Mouse (Mus musculus) liver, embryonic 14.5 days (tissue): Measurements from ENCODE around the gene Susd5. TPM values are rescaled to one million over a fixed set of nuclear protein-coding genes. Genes with fewer than 3 reads are reported as not detected.
"Not testable (repeated sequence)": the region's sequence is repeated elsewhere in the genome, so short reads cannot be mapped to it uniquely, and the experiment has no call there.

Source experiments
- ATAC-seq: fragments of 200-750 bp; cut with Nextera tagmentation; 2 replicates; pipeline ENCODE4 v1.8.0; 2017; ENCODE audit warnings: moderate number of reproducible peaks, mild to moderate bottlenecking, moderate library complexity; ENCODE audit not compliant: insufficient read depth
- DNase-seq, 3 experiments: peaks; one replicate each; pipeline ENCODE4 v3.0.0-alpha.2; 2012 to 2013; ENCODE audit warnings: low read depth in 3 of 3, low spot score in 3 of 3
- H3K27ac ChIP-seq: fragments of 300-500 bp; sonication (generic); 2 replicates; pipeline ENCODE4 v1.5.1; 2014; ENCODE audit warnings: moderate library complexity, mild to moderate bottlenecking, control low read depth, inconsistent platforms
- H3K27me3 ChIP-seq: fragments of 300-500 bp; sonication (generic); 2 replicates; pipeline ENCODE4 v1.6.1; 2014; ENCODE audit warnings: mild to moderate bottlenecking, low read length, moderate library complexity; ENCODE audit not compliant: control insufficient read depth, insufficient read depth
- H3K36me3 ChIP-seq: fragments of 300-500 bp; sonication (generic); replicated peaks from 2 replicates; pipeline ENCODE4 v1.6.1; 2014; ENCODE audit warnings: low read depth; ENCODE audit not compliant: control insufficient read depth, insufficient read depth
- H3K4me1 ChIP-seq, 2 experiments: fragments of 200-500 bp in 1 of 2; fragments of 300-500 bp in 1 of 2; sonication (generic) in 1 of 2; replicated peaks; 2 replicates each; pipeline ENCODE4 v1.6.1; 2012 to 2014; ENCODE audit warnings: antibody characterized with exemption in 1 of 2, inconsistent platforms in 1 of 2, low read length in 1 of 2; ENCODE audit not compliant: control insufficient read depth in 2 of 2, insufficient read depth in 2 of 2
- H3K4me2 ChIP-seq: fragments of 300-500 bp; sonication (generic); 2 replicates; pipeline ENCODE4 v1.6.1; 2014; ENCODE audit warnings: low read depth, mild to moderate bottlenecking, control low read depth, moderate library complexity
- H3K4me3 ChIP-seq, 2 experiments: fragments of 200-500 bp in 1 of 2; fragments of 300-500 bp in 1 of 2; sonication (generic) in 1 of 2; 2 replicates each; pipeline ENCODE4 v1.5.1; 2012 to 2014; ENCODE audit warnings: low read depth in 2 of 2, low read length in 2 of 2, mild to moderate bottlenecking in 2 of 2, control low read depth in 1 of 2, inconsistent platforms in 1 of 2, moderate library complexity in 1 of 2; ENCODE audit not compliant: insufficient read depth in 1 of 2
- H3K9ac ChIP-seq: fragments of 300-500 bp; sonication (generic); replicated peaks from 2 replicates; pipeline ENCODE4 v1.6.1; 2014; ENCODE audit warnings: mild to moderate bottlenecking, control low read depth, moderate library complexity
- H3K9me3 ChIP-seq: fragments of 300-500 bp; sonication (generic); 2 replicates; pipeline ENCODE4 v1.6.1; 2016; ENCODE audit warnings: low read length, mixed read lengths; ENCODE audit not compliant: control insufficient read depth
- CTCF ChIP-seq: IDR thresholded peaks from 2 replicates; pipeline ENCODE4 v1.5.1; 2016; ENCODE audit warnings: antibody characterized with exemption, low read depth, control low read depth
- EP300 ChIP-seq: IDR thresholded peaks from 2 replicates; pipeline ENCODE4 v1.6.1; 2016; ENCODE audit warnings: antibody characterized with exemption, low read depth
- WGBS: fragments of 180-500 bp; shearing (Covaris S2); extraction: QIAGEN DNeasy Blood & Tissue Kit; methylation state at CpG from one replicate; pipeline ENCODE4 v1.1.7; 2014; ENCODE audit not compliant: insufficient replicate concordance; 5-methylcytosine and 5-hydroxymethylcytosine counted together
- polyA plus RNA-seq, 2 experiments: library from polyadenylated mRNA; depleted of rRNA in 1 of 2; stranded (reverse) in 1 of 2; unstranded in 1 of 2; fragments of >200 nt; fragmentation: Nextera tagmentation in 1 of 2; extraction: Ambion mirVana in 1 of 2; gene quantifications; 2 replicates each; pipeline versions ENCODE4 v1.2.1 to v1.2.3; 2012 to 2014

The Susd5 gene
- polyA plus RNA-seq, 2 experiments, result 0.01 TPM; not detected in 1

- Histone ChIP-seq H3K36me3 (no peaks in the 10 kb centered on the region), H3K27me3 (no peaks in the 10 kb centered on the region), H3K27ac (no peak overlapping the region), H3K4me1 (no peaks in the 10 kb centered on the region), H3K4me2 (no peak overlapping the region), H3K9me3 (no peaks in the 10 kb centered on the region), H3K9ac (no peak overlapping the region), H3K4me3 (no peak overlapping the region)
- ATAC-seq, result no peak
- no peak for TF ChIP-seq EP300
- TF ChIP-seq CTCF, result no peak
- 22% methylated on average over 6 of the region's 6 CpGs for WGBS
- DNase-seq, result no peak
These were observed 55.3 kb downstream of the Susd5 start for GRCm38 (mm10) chr9:114112226-114112625.

- WGBS, result 45% methylated on average over 18 of the region's 18 CpGs
- Histone ChIP-seq H3K36me3 (no peaks in the 10 kb centered on the region), H3K27ac (no peak overlapping the region), H3K9me3 (no peaks in the 10 kb centered on the region), H3K27me3 (no peaks in the 10 kb centered on the region), H3K4me3 (no peak overlapping the region), H3K9ac (no peak overlapping the region), H3K4me2 (no peak overlapping the region), H3K4me1 (no peaks in the 10 kb centered on the region)
- DNase-seq, result no peak
- TF ChIP-seq EP300, result no peak
- no peak for TF ChIP-seq CTCF
- no peak for ATAC-seq
These were observed 57.1 kb downstream of the Susd5 start for GRCm38 (mm10) chr9:114113911-114114623.

GRCm38 (mm10) chr9:114116672-114117071, 59.7 kb downstream of the Susd5 start:
- H3K27ac ChIP-seq, H3K4me2 ChIP-seq, H3K36me3 ChIP-seq, H3K9ac ChIP-seq, H3K4me1 ChIP-seq, DNase-seq, H3K4me3 ChIP-seq, H3K27me3 ChIP-seq, ATAC-seq, H3K9me3 ChIP-seq: not testable (repeated sequence)
- peak; percentile 63 for TF ChIP-seq CTCF
- 9% methylated on average over 5 of the region's 5 CpGs for WGBS

GRCm38 (mm10) chr9:114122862-114123261, 65.9 kb downstream of the Susd5 start:
- H3K27ac ChIP-seq, H3K4me3 ChIP-seq, H3K9me3 ChIP-seq, ATAC-seq, H3K9ac ChIP-seq, H3K27me3 ChIP-seq, H3K4me2 ChIP-seq, H3K36me3 ChIP-seq, DNase-seq, H3K4me1 ChIP-seq: not testable (repeated sequence)

- H3K9me3 ChIP-seq, result not testable (repeated sequence)
- 38% methylated on average over 1 of the region's 1 CpGs for WGBS
These were observed 72.4 kb downstream of the Susd5 start for GRCm38 (mm10) chr9:114129273-114129835.

More at GRCm38 (mm10) chr9:114129273-114129835, 72.4 kb downstream of the Susd5 start:
- H3K4me3 ChIP-seq, H3K27me3 ChIP-seq, H3K27ac ChIP-seq, H3K4me2 ChIP-seq, H3K4me1 ChIP-seq, DNase-seq, ATAC-seq, H3K9ac ChIP-seq, H3K36me3 ChIP-seq: not testable (repeated sequence)

Other genes with a start within 250 kb of the Susd5 start
- gene Ubp1, start 126.2 kb upstream of the Susd5 start, polyA plus RNA-seq (2012; rRNA removed), result 58.6 and 72.6 TPM in 2 replicates
- gene Ubp1, start 126.2 kb upstream of the Susd5 start, polyA plus RNA-seq (2014; fragmentation: Nextera tagmentation; extraction: Ambion mirVana), result 46.0 and 55.4 TPM in 2 replicates
- gene Fbxl2, start 10.9 kb upstream of the Susd5 start, polyA plus RNA-seq (2012; rRNA removed), result 0.57 and 0.75 TPM in 2 replicates
- 0.80 and 0.88 TPM in 2 replicates for gene Fbxl2, start 10.9 kb upstream of the Susd5 start, polyA plus RNA-seq (2014; fragmentation: Nextera tagmentation; extraction: Ambion mirVana)